Mouse (Mus musculus) neural tube, embryonic 11.5 days (tissue): ENCODE results near the gene Ccdc110. TPM values are rescaled to one million over a fixed set of nuclear protein-coding genes. Genes with fewer than 3 reads are reported as not detected.

Source experiments
- polyA plus RNA-seq: library from polyadenylated mRNA; unstranded; fragments of >200 nt; fragmentation: Nextera tagmentation; extraction: Ambion mirVana; gene quantifications from 2 replicates; pipeline ENCODE4 v1.2.1, GENCODE M21; 2014

The Ccdc110 gene
- polyA plus RNA-seq, 1 experiment from 2014 or later, result not detected

Other genes starting within 250 kb of the Ccdc110 start
- 11.3 and 13.1 TPM in 2 replicates for gene Pdlim3, start 49.2 kb upstream of the Ccdc110 start, polyA plus RNA-seq
- gene 1700029J07Rik, start 40.6 kb downstream of the Ccdc110 start, polyA plus RNA-seq, result 2.3 and 2.9 TPM in 2 replicates
- gene Ufsp2, start 40.9 kb downstream of the Ccdc110 start, polyA plus RNA-seq, result 55.7 and 56.7 TPM in 2 replicates
- 0.21 and 0.47 TPM in 2 replicates for gene Lrp2bp, start 64.7 kb downstream of the Ccdc110 start, polyA plus RNA-seq
- gene Ankrd37, start 71.1 kb downstream of the Ccdc110 start, polyA plus RNA-seq, result 13.4 and 15.6 TPM in 2 replicates
- 20.1 and 22.1 TPM in 2 replicates for gene Cfap97, start 217.2 kb downstream of the Ccdc110 start, polyA plus RNA-seq
- 6.5 and 8.5 TPM in 2 replicates for gene Snx25, start 217.5 kb downstream of the Ccdc110 start, polyA plus RNA-seq